Mouse (Mus musculus) spleen, adult 10 weeks (tissue): ENCODE measurements around the gene Rps16. TPM values are rescaled to one million over a fixed set of nuclear protein-coding genes. Genes with fewer than 3 reads are reported as not detected.

Experiments used
- polyA plus RNA-seq: library from polyadenylated mRNA; stranded (reverse); fragments of 350-450 nt; fragmentation: Illumina TruSeq; extraction: RNeasy Lipid Tissue Mini Kit (QIAGEN cat#74804); gene quantifications from one replicate; pipeline ENCODE4 v1.2.3, GENCODE M21; 2015; ENCODE audit warnings: low replicate concordance; ENCODE audit not compliant: insufficient read depth

Rps16 gene
- polyA plus RNA-seq: 2,610 TPM

GRCm38 (mm10) chr7:28350155-28350883 is at the start of gene Rps16:
Rps16 (plus strand) TSS chr7:28350652.

GRCm38 (mm10) chr7:28301616-28302433 is 48.6 kb upstream of the Rps16 start, which contains the start of gene Dll3:
Dll3 (minus strand) TSS chr7:28302238.

GRCm38 (mm10) chr7:28311926-28312543 is 38.4 kb upstream of the Rps16 start, which contains the start of gene Timm50:
Timm50 (minus strand) TSS chr7:28312072.

GRCm38 (mm10) chr7:28338108-28338998 is 12.1 kb upstream of the Rps16 start, which contains the start of gene Supt5:
Supt5 (minus strand) TSS chr7:28338746.

GRCm38 (mm10) chr7:28372251-28373108 is 22.0 kb downstream of the Rps16 start, which contains the start of gene Plekhg2:
Plekhg2 (minus strand) TSS chr7:28372599.

GRCm38 (mm10) chr7:28380237-28381016 is 30.0 kb downstream of the Rps16 start, which contains the start of gene Zfp36:
Zfp36 (minus strand) TSS chr7:28380253.

GRCm38 (mm10) chr7:28392429-28393271 is 42.2 kb downstream of the Rps16 start, which contains the start of the genes Med29 and Paf1:
Med29 (minus strand) TSS chr7:28392708.
Paf1 (plus strand) TSS chr7:28392951.

Other genes with a start within 250 kb of the Rps16 start
- not detected for gene 9530053A07Rik, start 221.2 kb upstream of the Rps16 start, polyA plus RNA-seq
- gene Fbl, start 180.9 kb upstream of the Rps16 start, polyA plus RNA-seq: 101 TPM
- gene Dyrk1b, start 171.2 kb upstream of the Rps16 start, polyA plus RNA-seq: 2.8 TPM
- gene Eid2, start 82.8 kb upstream of the Rps16 start, polyA plus RNA-seq: 4.0 TPM
- gene Eid2b, start 72.9 kb upstream of the Rps16 start, polyA plus RNA-seq: 6.2 TPM
- gene Selenov, start 59.5 kb upstream of the Rps16 start, polyA plus RNA-seq: not detected
- not detected for gene Dll3, start 48.4 kb upstream of the Rps16 start, polyA plus RNA-seq
- gene Timm50, start 38.6 kb upstream of the Rps16 start, polyA plus RNA-seq: 17.4 TPM
- 76.8 TPM for gene Supt5, start 11.9 kb upstream of the Rps16 start, polyA plus RNA-seq
- gene Plekhg2, start 21.9 kb downstream of the Rps16 start, polyA plus RNA-seq: 62.1 TPM
- 93.6 TPM for gene Zfp36, start 29.6 kb downstream of the Rps16 start, polyA plus RNA-seq
- gene Med29, start 42.1 kb downstream of the Rps16 start, polyA plus RNA-seq: 6.7 TPM
- gene Paf1, start 42.3 kb downstream of the Rps16 start, polyA plus RNA-seq: 170 TPM
- gene Gmfg, start 86.8 kb downstream of the Rps16 start, polyA plus RNA-seq: 376 TPM
- 0.29 TPM for gene Lrfn1, start 101.3 kb downstream of the Rps16 start, polyA plus RNA-seq
- not detected for gene Ifnl2, start 159.8 kb downstream of the Rps16 start, polyA plus RNA-seq
- not detected for gene Ifnl3, start 172.2 kb downstream of the Rps16 start, polyA plus RNA-seq
- 0.75 TPM for gene Sycn, start 190.2 kb downstream of the Rps16 start, polyA plus RNA-seq
- 0.25 TPM for gene Nccrp1, start 196.6 kb downstream of the Rps16 start, polyA plus RNA-seq
- 11.7 TPM for gene Samd4b, start 247.5 kb downstream of the Rps16 start, polyA plus RNA-seq
- gene Pak4, start 247.5 kb downstream of the Rps16 start, polyA plus RNA-seq: 4.7 TPM